Mouse (Mus musculus): ENCODE measurements around the gene Prdx1. TPM values are rescaled to one million over a fixed set of nuclear protein-coding genes. Genes with fewer than 3 reads are reported as not detected.

Gene Prdx1
- total and polyA plus RNA-seq, 3 experiments = 14.8 to 303 (median 129) TPM

DNA sequence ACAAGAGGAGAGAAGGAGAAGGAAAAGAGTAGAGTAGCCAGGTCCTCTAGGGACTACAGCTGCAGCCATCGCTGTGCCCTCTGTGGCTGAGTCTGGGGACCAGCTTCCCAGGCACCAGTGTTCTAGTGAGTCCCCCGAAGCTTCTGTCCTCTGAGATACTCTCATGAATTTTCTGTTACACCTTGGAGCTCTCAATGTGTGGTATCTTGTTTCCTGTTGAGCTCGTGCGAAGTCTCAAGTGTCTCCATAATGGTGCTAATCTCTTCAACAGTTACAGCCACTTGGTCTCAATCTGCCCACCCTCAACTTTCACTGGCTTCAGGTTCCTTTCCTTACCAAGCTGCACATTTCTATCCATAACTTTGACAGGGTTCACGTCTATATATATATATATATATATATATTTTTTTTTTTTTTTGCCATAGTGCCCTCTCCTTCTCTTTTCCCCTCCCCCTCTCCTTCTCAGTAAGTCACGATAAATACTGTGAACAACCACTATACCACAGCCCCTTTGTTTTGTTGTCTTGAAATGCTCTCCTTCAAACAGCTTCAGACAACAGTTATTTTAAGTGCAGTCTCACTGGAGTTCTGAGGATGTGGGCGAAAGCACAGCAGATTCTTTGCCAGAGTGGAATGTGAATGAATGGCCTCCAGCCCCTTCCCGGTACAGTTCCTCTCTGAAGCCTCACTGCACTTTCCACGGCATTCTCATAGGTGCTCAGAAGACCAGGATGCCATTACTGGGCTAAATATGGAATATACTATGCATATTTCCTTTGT lies 53.8 kb downstream of the Prdx1 start:
- no peaks in the 10 kb centered on the region for H3K9me3 ChIP-seq (replicated peaks)
- no peaks in the 10 kb centered on the region for H3K36me3 ChIP-seq (replicated peaks)
- ATAC-seq (ENCODE audit: extremely low read depth, insufficient number of reproducible peaks, low FRiP score, poor library complexity, severe bottlenecking) (no peak), DNase-seq (ENCODE audit: low spot score) (no peak)
- H3K27me3 ChIP-seq (ENCODE audit: insufficient read depth, low read length) = peaks cover 10% of the 10 kb centered on the region; the same call in 1 of the 2 replicates
- TF ChIP-seq GATA1 (IDR thresholded peaks at IDR 0.05; ENCODE audit: borderline replicate concordance, low read length) = no peak
- no peak for TF ChIP-seq CTCF (IDR thresholded peaks at IDR 0.05; ENCODE audit: low read depth, low read length)
- TF ChIP-seq TAL1 (conservative IDR thresholded peaks at IDR 0.05; ENCODE audit: low read depth, low read length) = no peak
- TF ChIP-seq GATA2 (IDR thresholded peaks at IDR 0.05; ENCODE audit: borderline replicate concordance, low read depth, low read length) = no peak
- TF ChIP-seq POLR2AphosphoS5 (IDR thresholded peaks at IDR 0.05; ENCODE audit: insufficient replicate concordance, low read depth, low read length) = no peak
- H3K4me3 ChIP-seq (ENCODE audit: low read depth, low read length) = no peak overlapping the region
- peaks cover 2% of the 10 kb centered on the region; the same call in 1 of the 2 replicates for H3K4me1 ChIP-seq (ENCODE audit: insufficient read depth, low read depth, low read length)

DNA sequence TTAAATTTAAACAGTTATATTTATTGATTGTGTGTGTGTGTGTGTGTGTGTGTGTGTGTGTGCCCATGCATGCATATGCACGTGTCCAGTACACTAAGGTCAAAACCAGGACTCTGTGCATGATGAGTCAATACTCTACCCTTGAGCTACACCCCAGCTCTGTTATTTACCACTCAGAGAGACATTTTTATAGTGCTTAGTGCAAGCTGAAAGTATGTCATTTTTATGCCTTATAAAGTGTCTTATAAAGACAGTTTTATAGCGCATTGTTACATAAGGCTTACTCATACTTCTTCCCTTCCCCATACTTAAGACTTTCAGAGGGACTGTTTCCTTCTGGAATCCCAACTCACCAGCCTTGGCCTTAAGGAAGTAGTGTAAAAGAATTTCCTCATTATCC lies 64.4 kb downstream of the Prdx1 start:
- TF ChIP-seq GATA1 (IDR thresholded peaks at IDR 0.05; ENCODE audit: borderline replicate concordance, low read length) = no peak
- TF ChIP-seq POLR2AphosphoS5 (IDR thresholded peaks at IDR 0.05; ENCODE audit: insufficient replicate concordance, low read depth, low read length) = no peak
- TF ChIP-seq TAL1 (conservative IDR thresholded peaks at IDR 0.05; ENCODE audit: low read depth, low read length) = no peak
- no peak for TF ChIP-seq GATA2 (IDR thresholded peaks at IDR 0.05; ENCODE audit: borderline replicate concordance, low read depth, low read length)
- no peak for TF ChIP-seq CTCF (IDR thresholded peaks at IDR 0.05; ENCODE audit: low read depth, low read length)

More for the DNA sequence above, 64.4 kb downstream of the Prdx1 start:
- no peaks in the 10 kb centered on the region for H3K9me3 ChIP-seq (replicated peaks)
- no peaks in the 10 kb centered on the region for H3K4me1 ChIP-seq (ENCODE audit: insufficient read depth, low read depth, low read length)
- no peak overlapping the region for H3K4me3 ChIP-seq (ENCODE audit: low read depth, low read length)
- no peak for ATAC-seq (ENCODE audit: extremely low read depth, insufficient number of reproducible peaks, low FRiP score, poor library complexity, severe bottlenecking)
- H3K36me3 ChIP-seq (replicated peaks) = no peaks in the 10 kb centered on the region
- H3K27me3 ChIP-seq (ENCODE audit: insufficient read depth, low read length) = no peaks in the 10 kb centered on the region
- DNase-seq (ENCODE audit: low spot score) = no peak

Other genes starting within 250 kb of the Prdx1 start
- gene Mast2, start 221.4 kb upstream of the Prdx1 start, total RNA-seq (2014; fragmentation: Nextera tagmentation) = 52.8 and 64.7 TPM in 2 replicates
- 10.4 and 10.7 TPM in 2 replicates for gene Mast2, start 221.4 kb upstream of the Prdx1 start, total RNA-seq (2017)
- gene Mast2, start 221.4 kb upstream of the Prdx1 start, polyA plus RNA-seq (2012) = 54.9 and 63.0 TPM in 2 replicates
- 8.5 and 11.8 TPM in 2 replicates for gene Ipp, start 178.0 kb upstream of the Prdx1 start, total RNA-seq (2014; fragmentation: Nextera tagmentation)
- 11.8 and 14.0 TPM in 2 replicates for gene Ipp, start 178.0 kb upstream of the Prdx1 start, total RNA-seq (2017)
- 2.0 and 2.1 TPM in 2 replicates for gene Ipp, start 178.0 kb upstream of the Prdx1 start, polyA plus RNA-seq (2012)
- 99.9 and 128 TPM in 2 replicates for gene Tmem69, start 129.6 kb upstream of the Prdx1 start, total RNA-seq (2014; fragmentation: Nextera tagmentation)
- gene Tmem69, start 129.6 kb upstream of the Prdx1 start, total RNA-seq (2017) = 18.9 and 23.2 TPM in 2 replicates
- 2.1 and 5.6 TPM in 2 replicates for gene Tmem69, start 129.6 kb upstream of the Prdx1 start, polyA plus RNA-seq (2012)
- 193 and 233 TPM in 2 replicates for gene Gpbp1l1, start 127.9 kb upstream of the Prdx1 start, total RNA-seq (2014; fragmentation: Nextera tagmentation)
- gene Gpbp1l1, start 127.9 kb upstream of the Prdx1 start, total RNA-seq (2017) = 158 and 191 TPM in 2 replicates
- gene Gpbp1l1, start 127.9 kb upstream of the Prdx1 start, polyA plus RNA-seq (2012) = 10.4 and 12.7 TPM in 2 replicates
- 5.8 and 6.2 TPM in 2 replicates for gene Ccdc17, start 88.9 kb upstream of the Prdx1 start, total RNA-seq (2014; fragmentation: Nextera tagmentation)
- gene Ccdc17, start 88.9 kb upstream of the Prdx1 start, total RNA-seq (2017) = 5.0 and 5.9 TPM in 2 replicates
- 0.37 and 0.83 TPM in 2 replicates for gene Ccdc17, start 88.9 kb upstream of the Prdx1 start, polyA plus RNA-seq (2012)
- 134 and 149 TPM in 2 replicates for gene Nasp, start 57.6 kb upstream of the Prdx1 start, total RNA-seq (2014; fragmentation: Nextera tagmentation)
- 315 and 326 TPM in 2 replicates for gene Nasp, start 57.6 kb upstream of the Prdx1 start, total RNA-seq (2017)
- 11.9 and 25.8 TPM in 2 replicates for gene Nasp, start 57.6 kb upstream of the Prdx1 start, polyA plus RNA-seq (2012)
- 361 and 367 TPM in 2 replicates for gene Akr1a1, start 33.9 kb upstream of the Prdx1 start, total RNA-seq (2014; fragmentation: Nextera tagmentation)
- gene Akr1a1, start 33.9 kb upstream of the Prdx1 start, total RNA-seq (2017) = 830 and 919 TPM in 2 replicates
- 138 and 154 TPM in 2 replicates for gene Akr1a1, start 33.9 kb upstream of the Prdx1 start, polyA plus RNA-seq (2012)
- gene Mmachc, start 22.9 kb downstream of the Prdx1 start, total RNA-seq (2014; fragmentation: Nextera tagmentation) = 48.9 and 53.1 TPM in 2 replicates
- 13.9 and 19.6 TPM in 2 replicates for gene Mmachc, start 22.9 kb downstream of the Prdx1 start, total RNA-seq (2017)
- 1.6 and 1.8 TPM in 2 replicates for gene Mmachc, start 22.9 kb downstream of the Prdx1 start, polyA plus RNA-seq (2012)
- gene Ccdc163, start 23.0 kb downstream of the Prdx1 start, total RNA-seq (2014; fragmentation: Nextera tagmentation) = 25.6 and 44.0 TPM in 2 replicates
- 20.4 and 28.5 TPM in 2 replicates for gene Ccdc163, start 23.0 kb downstream of the Prdx1 start, total RNA-seq (2017)
- 2.6 and 4.0 TPM in 2 replicates for gene Ccdc163, start 23.0 kb downstream of the Prdx1 start, polyA plus RNA-seq (2012)
- gene Tesk2, start 35.4 kb downstream of the Prdx1 start, total RNA-seq (2014; fragmentation: Nextera tagmentation) = 5.1 and 6.6 TPM in 2 replicates
- 4.8 TPM in 2 replicates for gene Tesk2, start 35.4 kb downstream of the Prdx1 start, total RNA-seq (2017)
- gene Tesk2, start 35.4 kb downstream of the Prdx1 start, polyA plus RNA-seq (2012) = 1.3 and 1.5 TPM in 2 replicates
- 12.5 and 15.3 TPM in 2 replicates for gene Toe1, start 122.1 kb downstream of the Prdx1 start, total RNA-seq (2014; fragmentation: Nextera tagmentation)
- 37.3 and 46.1 TPM in 2 replicates for gene Toe1, start 122.1 kb downstream of the Prdx1 start, total RNA-seq (2017)
- 2.5 and 3.5 TPM in 2 replicates for gene Toe1, start 122.1 kb downstream of the Prdx1 start, polyA plus RNA-seq (2012)
- 15.9 and 23.3 TPM in 2 replicates for gene Mutyh, start 122.2 kb downstream of the Prdx1 start, total RNA-seq (2014; fragmentation: Nextera tagmentation)
- 5.1 and 6.1 TPM in 2 replicates for gene Mutyh, start 122.2 kb downstream of the Prdx1 start, total RNA-seq (2017)
- 17.9 and 18.7 TPM in 2 replicates for gene Mutyh, start 122.2 kb downstream of the Prdx1 start, polyA plus RNA-seq (2012)
- gene Hpdl, start 136.2 kb downstream of the Prdx1 start, total RNA-seq (2014; fragmentation: Nextera tagmentation) = not detected in 2 replicates
- 0.06 TPM in 1 of 2 replicates, not detected in the other for gene Hpdl, start 136.2 kb downstream of the Prdx1 start, total RNA-seq (2017)
- not detected in 2 replicates for gene Hpdl, start 136.2 kb downstream of the Prdx1 start, polyA plus RNA-seq (2012)
- not detected in 2 replicates for gene Zswim5, start 191.8 kb downstream of the Prdx1 start, total RNA-seq (2014; fragmentation: Nextera tagmentation)
- gene Zswim5, start 191.8 kb downstream of the Prdx1 start, total RNA-seq (2017) = 0.06 and 0.11 TPM in 2 replicates
- not detected in 2 replicates for gene Zswim5, start 191.8 kb downstream of the Prdx1 start, polyA plus RNA-seq (2012)